Mouse (Mus musculus) neural tube, embryonic 11.5 days (tissue): Measurements from ENCODE around the gene Adamtsl1. TPM values are rescaled to one million over a fixed set of nuclear protein-coding genes. Genes with fewer than 3 reads are reported as not detected.

Experiments
- ATAC-seq: fragments of 200-750 bp; cut with Nextera tagmentation; 2 replicates; pipeline ENCODE4 v1.8.0; 2017; ENCODE audit warnings: moderate number of reproducible peaks, mild to moderate bottlenecking, moderate TSS enrichment, moderate library complexity; ENCODE audit not compliant: insufficient read depth, low FRiP score, low TSS enrichment
- DNase-seq: peaks from one replicate; pipeline ENCODE4 v3.0.0-alpha.2; 2015; ENCODE audit warnings: low spot score
- H3K27ac ChIP-seq: fragments of 300-500 bp; sonication (generic); 2 replicates; pipeline ENCODE4 v1.5.1; 2014; ENCODE audit warnings: low read depth, mild to moderate bottlenecking, low read length
- H3K27me3 ChIP-seq: fragments of 300-500 bp; sonication (generic); 2 replicates; pipeline ENCODE4 v1.6.1; 2014; ENCODE audit warnings: mild to moderate bottlenecking, low read length, mixed read lengths; ENCODE audit not compliant: control insufficient read depth, insufficient read depth
- H3K36me3 ChIP-seq: fragments of 300-500 bp; sonication (generic); 2 replicates; pipeline ENCODE4 v1.6.1; 2014; ENCODE audit warnings: mild to moderate bottlenecking, low read length, moderate library complexity, mixed read lengths; ENCODE audit not compliant: control insufficient read depth, insufficient read depth
- H3K4me1 ChIP-seq: fragments of 300-500 bp; sonication (generic); 2 replicates; pipeline ENCODE4 v1.6.1; 2014; ENCODE audit warnings: low read length, mixed read lengths; ENCODE audit not compliant: control insufficient read depth, insufficient read depth
- H3K4me2 ChIP-seq: fragments of 300-500 bp; sonication (generic); 2 replicates; pipeline ENCODE4 v1.6.1; 2014; ENCODE audit warnings: low read depth, mild to moderate bottlenecking, moderate library complexity
- H3K4me3 ChIP-seq: fragments of 300-500 bp; sonication (generic); 2 replicates; pipeline ENCODE4 v1.5.1; 2014; ENCODE audit warnings: low read depth, low read length
- H3K9ac ChIP-seq: fragments of 300-500 bp; sonication (generic); 2 replicates; pipeline ENCODE4 v1.6.1; 2014; ENCODE audit warnings: mild to moderate bottlenecking, low read length
- H3K9me3 ChIP-seq: fragments of 300-500 bp; sonication (generic); 2 replicates; pipeline ENCODE4 v1.6.1; 2016; ENCODE audit warnings: low read length; ENCODE audit not compliant: control insufficient read depth
- WGBS: fragments of 180-500 bp; shearing (Covaris S2); extraction: QIAGEN DNeasy Blood & Tissue Kit; methylation state at CpG from one replicate; pipeline ENCODE4 v1.1.7; 2014; 5-methylcytosine and 5-hydroxymethylcytosine counted together
- polyA plus RNA-seq: library from polyadenylated mRNA; unstranded; fragments of >200 nt; fragmentation: Nextera tagmentation; extraction: Ambion mirVana; gene quantifications from 2 replicates; pipeline ENCODE4 v1.2.1, GENCODE M21; 2014

The Adamtsl1 gene
- polyA plus RNA-seq, 1 experiment from 2014 or later = 10.7 TPM

DNA sequence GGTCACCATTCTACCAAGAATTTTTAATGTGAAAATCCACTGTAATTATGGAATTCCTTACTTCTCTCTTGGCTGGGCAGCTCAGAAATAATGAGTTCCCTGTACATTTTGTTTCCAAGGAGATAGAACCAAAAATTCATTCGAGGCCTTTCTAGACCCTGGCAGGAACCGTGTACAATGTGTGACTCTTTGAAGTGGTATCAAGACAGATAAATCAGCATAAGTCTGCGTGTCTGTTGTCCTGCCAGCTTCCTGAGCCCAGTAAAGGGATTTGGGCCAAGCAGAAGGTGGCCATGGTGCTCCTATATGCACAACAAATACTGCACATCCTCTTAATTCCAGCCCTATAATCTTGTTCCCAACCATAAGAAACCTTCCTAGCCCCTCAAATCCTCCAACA, 887.1 kb downstream of the Adamtsl1 start:
- Histone ChIP-seq H3K27ac (no peak overlapping the region), H3K36me3 (no peaks in the 10 kb centered on the region), H3K4me2 (no peak overlapping the region), H3K9me3 (no peaks in the 10 kb centered on the region), H3K27me3 (no peaks in the 10 kb centered on the region), H3K4me3 (no peak overlapping the region), H3K4me1 (no peaks in the 10 kb centered on the region; the same call in 1 of the 2 replicates), H3K9ac (no peak overlapping the region)
- 69% methylated on average over 3 of the region's 3 CpGs for WGBS
- no peak for DNase-seq
- no peak for ATAC-seq

DNA sequence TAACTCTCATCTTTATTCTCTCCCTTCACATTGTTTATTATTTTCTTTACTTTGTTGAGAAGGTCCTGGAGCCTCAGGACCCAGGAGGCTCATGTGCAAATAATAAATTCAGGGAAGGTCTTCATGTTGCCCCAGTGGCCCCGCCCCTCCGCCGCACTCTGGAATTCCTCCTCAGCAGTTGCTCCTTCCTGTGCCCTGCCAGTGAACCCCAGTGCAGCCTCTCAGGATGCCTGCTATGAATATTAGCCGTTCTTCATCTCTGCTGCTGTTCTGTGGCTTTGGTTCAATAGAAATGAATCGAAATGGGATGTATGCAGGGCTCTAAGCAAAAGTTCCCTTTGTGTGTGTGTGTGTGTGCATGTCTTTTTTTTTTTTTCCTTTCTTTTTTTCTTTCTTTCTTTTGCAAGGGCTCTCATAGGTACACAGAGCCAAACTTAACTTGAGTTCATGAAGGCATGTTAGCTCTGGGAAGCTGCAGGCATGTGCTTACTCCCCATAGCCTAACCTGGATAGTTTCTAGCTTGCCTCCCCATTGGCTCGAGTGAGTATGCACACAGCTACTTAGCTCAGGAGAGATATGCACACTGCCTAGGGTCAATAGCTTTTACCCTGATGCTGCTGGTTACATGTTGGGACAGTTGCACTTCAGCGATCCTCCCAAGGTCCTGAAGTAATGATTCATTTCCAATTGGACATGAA, 892.7 kb downstream of the Adamtsl1 start:
- no peak overlapping the region for H3K4me3 ChIP-seq
- whole genome bisulfite sequencing = 48% methylated on average over 7 of the region's 7 CpGs
- H3K9ac ChIP-seq = no peak overlapping the region
- ATAC-seq = no peak
- H3K9me3 ChIP-seq = no peaks in the 10 kb centered on the region
- H3K4me2 ChIP-seq = no peak overlapping the region
- H3K36me3 ChIP-seq = no peaks in the 10 kb centered on the region
- DNase-seq = peak; percentile 64
- no peaks in the 10 kb centered on the region for H3K27me3 ChIP-seq
- peaks cover 9% of the 10 kb centered on the region for H3K4me1 ChIP-seq
- 0 out of 2 replicates have a peak overlapping the region, but pooled peaks have one; percentile 63 for H3K27ac ChIP-seq

DNA sequence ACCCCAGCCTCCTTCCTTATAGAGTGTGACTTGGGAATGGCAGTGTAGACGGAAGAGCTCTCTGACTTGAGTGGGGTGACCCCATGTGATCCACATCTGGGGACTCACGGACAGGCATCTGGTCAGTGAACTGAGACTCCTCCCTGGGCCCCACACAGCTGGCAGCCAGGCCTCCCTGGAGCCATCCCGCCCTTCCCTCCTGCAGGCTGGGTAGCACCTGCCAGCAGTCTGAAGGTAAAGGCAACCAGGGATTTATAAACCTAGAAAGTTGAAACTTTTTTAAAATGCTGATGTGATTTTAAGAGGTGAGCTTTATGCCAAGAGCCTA, 893.2 kb downstream of the Adamtsl1 start:
- no peaks in the 10 kb centered on the region for H3K36me3 ChIP-seq
- H3K4me1 ChIP-seq = peaks cover 9% of the 10 kb centered on the region
- H3K27ac ChIP-seq = 0 out of 2 replicates have a peak overlapping the region, but pooled peaks have one; percentile 63
- no peak for DNase-seq
- H3K4me2 ChIP-seq = no peak overlapping the region
- ATAC-seq = no peak
- no peak overlapping the region for H3K4me3 ChIP-seq
- no peak overlapping the region for H3K9ac ChIP-seq
- no peaks in the 10 kb centered on the region for H3K9me3 ChIP-seq
- no peaks in the 10 kb centered on the region for H3K27me3 ChIP-seq
- 64% methylated on average over 3 of the region's 3 CpGs for WGBS

GRCm38 (mm10) chr4:86408421-86408820, 894.4 kb downstream of the Adamtsl1 start:
- WGBS = 91% methylated on average over 9 of the region's 9 CpGs
- no peaks in the 10 kb centered on the region for H3K27me3 ChIP-seq
- no peak overlapping the region for H3K9ac ChIP-seq
- H3K36me3 ChIP-seq = no peaks in the 10 kb centered on the region
- H3K27ac ChIP-seq = no peak overlapping the region
- no peaks in the 10 kb centered on the region for H3K9me3 ChIP-seq
- no peak for DNase-seq
- no peak for ATAC-seq
- H3K4me3 ChIP-seq = no peak overlapping the region
- no peak overlapping the region for H3K4me2 ChIP-seq
- peaks cover 17% of the 10 kb centered on the region for H3K4me1 ChIP-seq

- H3K4me3 ChIP-seq = no peak overlapping the region
- H3K27me3 ChIP-seq = no peaks in the 10 kb centered on the region
- WGBS = 92% methylated on average over 3 of the region's 3 CpGs
- no peak overlapping the region for H3K27ac ChIP-seq
- H3K9me3 ChIP-seq = no peaks in the 10 kb centered on the region
- H3K4me1 ChIP-seq = peaks cover 25% of the 10 kb centered on the region
- H3K4me2 ChIP-seq = no peak overlapping the region
- H3K36me3 ChIP-seq = no peaks in the 10 kb centered on the region
- no peak for DNase-seq
- no peak for ATAC-seq
- no peak overlapping the region for H3K9ac ChIP-seq
Measured at GRCm38 (mm10) chr4:86410946-86411345, 897.0 kb downstream of the Adamtsl1 start.

DNA sequence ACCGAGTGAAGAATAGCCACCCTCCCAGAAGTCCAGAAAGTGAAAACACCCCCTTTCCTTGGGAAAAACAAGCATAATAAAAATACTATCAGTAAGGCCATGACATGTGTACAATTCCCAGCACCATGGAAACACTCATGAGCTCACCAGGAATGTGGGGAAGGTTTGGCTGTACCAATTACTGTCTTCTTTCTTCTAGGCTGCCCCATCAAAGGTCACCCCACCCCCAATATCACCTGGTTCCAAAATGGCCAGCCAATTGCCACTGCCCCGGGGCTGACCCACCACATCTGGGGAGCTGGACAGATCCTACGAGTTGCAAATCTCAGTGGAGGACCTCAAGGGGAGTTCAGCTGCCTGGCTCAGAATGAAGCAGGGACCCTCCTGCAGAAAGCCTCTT, 899.4 kb downstream of the Adamtsl1 start:
- no peaks in the 10 kb centered on the region for H3K27me3 ChIP-seq
- WGBS = 36% methylated on average over 3 of the region's 3 CpGs
- no peak overlapping the region for H3K27ac ChIP-seq
- H3K4me2 ChIP-seq = no peak overlapping the region
- peak; percentile 80 for ATAC-seq
- peaks cover 16% of the 10 kb centered on the region; the same call in 1 of the 2 replicates for H3K4me1 ChIP-seq
- no peak overlapping the region for H3K9ac ChIP-seq
- H3K4me3 ChIP-seq = no peak overlapping the region
- DNase-seq = peak; percentile 36
- no peaks in the 10 kb centered on the region for H3K36me3 ChIP-seq
- no peaks in the 10 kb centered on the region for H3K9me3 ChIP-seq

DNA sequence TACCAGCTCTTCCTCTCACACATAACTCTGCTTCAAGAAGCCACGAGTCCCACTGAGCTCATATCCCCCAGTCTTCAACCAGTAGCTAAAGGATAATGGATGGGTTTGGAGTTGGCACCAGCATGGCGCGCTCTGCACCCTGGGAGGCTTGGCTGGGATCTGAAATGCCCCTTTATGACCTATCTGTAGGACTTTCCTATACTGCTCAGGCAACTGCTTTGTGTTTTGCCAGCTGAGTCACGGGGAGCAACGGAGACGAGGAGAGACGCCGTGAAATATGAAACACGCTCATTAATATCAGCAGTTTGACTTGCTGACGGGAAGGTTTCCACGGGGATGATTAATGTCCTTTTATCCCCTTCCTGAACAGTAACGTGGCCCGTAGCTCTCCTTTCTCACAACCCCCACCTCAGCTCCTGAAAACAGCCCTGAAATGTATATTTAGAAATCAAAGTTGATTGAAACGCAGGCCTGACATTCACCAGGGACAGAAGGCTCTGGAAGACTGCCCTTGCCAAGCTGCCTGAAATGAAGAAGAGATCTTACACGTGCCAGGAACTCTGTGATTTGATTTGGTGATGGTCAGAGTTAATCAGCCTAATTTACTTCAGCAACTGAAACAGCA, 902.5 kb downstream of the Adamtsl1 start:
- no peak overlapping the region for H3K4me2 ChIP-seq
- no peaks in the 10 kb centered on the region for H3K27me3 ChIP-seq
- ATAC-seq (no peak), DNase-seq (no peak)
- peaks cover 16% of the 10 kb centered on the region; the same call in 1 of the 2 replicates for H3K4me1 ChIP-seq
- H3K9ac ChIP-seq = no peak overlapping the region
- H3K36me3 ChIP-seq = no peaks in the 10 kb centered on the region
- no peaks in the 10 kb centered on the region for H3K9me3 ChIP-seq
- no peak overlapping the region for H3K4me3 ChIP-seq
- H3K27ac ChIP-seq = no peak overlapping the region
- WGBS = 60% methylated on average over 15 of the region's 15 CpGs

- no peak for DNase-seq
- Histone ChIP-seq H3K36me3 (no peaks in the 10 kb centered on the region), H3K4me1 (no peaks in the 10 kb centered on the region), H3K4me2 (no peak overlapping the region), H3K27me3 (no peaks in the 10 kb centered on the region), H3K4me3 (no peak overlapping the region), H3K9ac (no peak overlapping the region), H3K9me3 (no peaks in the 10 kb centered on the region), H3K27ac (no peak overlapping the region)
- 66% methylated on average over 6 of the region's 6 CpGs for WGBS
- ATAC-seq = no peak
Measured at GRCm38 (mm10) chr4:86422586-86422985, 908.6 kb downstream of the Adamtsl1 start.

DNA sequence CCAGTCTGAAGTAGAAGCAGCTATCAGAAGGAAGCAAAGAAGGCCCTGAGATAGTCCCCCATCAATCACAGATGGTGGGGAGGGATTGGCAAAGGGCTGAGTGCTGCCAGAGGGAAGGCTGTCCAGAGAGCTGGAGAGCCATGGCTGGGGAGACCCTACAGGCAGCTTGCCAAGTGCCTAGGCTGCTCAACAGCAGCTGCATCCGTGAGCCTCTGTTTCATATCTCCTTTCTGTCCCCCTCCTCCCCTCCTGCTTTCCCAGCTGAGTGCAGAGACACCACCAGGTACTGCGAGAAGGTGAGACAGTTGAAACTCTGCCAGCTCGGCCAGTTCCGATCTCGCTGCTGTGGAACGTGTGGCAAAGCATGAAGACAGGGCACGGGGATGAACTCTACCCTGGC, 911.6 kb downstream of the Adamtsl1 start:
- ATAC-seq (no peak), DNase-seq (no peak)
- WGBS = 71% methylated on average over 7 of the region's 7 CpGs
- Histone ChIP-seq H3K4me1 (no peaks in the 10 kb centered on the region), H3K27me3 (no peaks in the 10 kb centered on the region), H3K36me3 (no peaks in the 10 kb centered on the region), H3K4me2 (no peak overlapping the region), H3K9me3 (no peaks in the 10 kb centered on the region), H3K27ac (no peak overlapping the region), H3K9ac (no peak overlapping the region), H3K4me3 (no peak overlapping the region)
